Mouse (Mus musculus) limb, embryonic 15.5 days (tissue): ENCODE data around the gene Cyb5d2. TPM values are rescaled to one million over a fixed set of nuclear protein-coding genes. Genes with fewer than 3 reads are reported as not detected.

ENCODE experiments used
- ATAC-seq: fragments of 200-750 bp; cut with Nextera tagmentation; 2 replicates; pipeline ENCODE4 v1.8.0; 2017; ENCODE audit warnings: low read depth, moderate TSS enrichment; ENCODE audit not compliant: insufficient number of reproducible peaks, low FRiP score, low TSS enrichment
- H3K27ac ChIP-seq: fragments of 300-500 bp; sonication (generic); 2 replicates; pipeline ENCODE4 v1.5.1; 2015; ENCODE audit warnings: moderate library complexity, mild to moderate bottlenecking, inconsistent platforms
- H3K27me3 ChIP-seq: fragments of 300-500 bp; sonication (generic); 2 replicates; pipeline ENCODE4 v1.6.1; 2015; ENCODE audit warnings: inconsistent platforms
- H3K36me3 ChIP-seq: fragments of 300-500 bp; sonication (generic); 2 replicates; pipeline ENCODE4 v1.6.1; 2015; ENCODE audit warnings: inconsistent platforms
- H3K4me1 ChIP-seq: fragments of 300-500 bp; sonication (generic); 2 replicates; pipeline ENCODE4 v1.6.1; 2015; ENCODE audit warnings: inconsistent platforms
- H3K4me2 ChIP-seq: fragments of 300-500 bp; sonication (generic); 2 replicates; pipeline ENCODE4 v1.6.1; 2015; ENCODE audit warnings: mild to moderate bottlenecking, inconsistent platforms
- H3K4me3 ChIP-seq: fragments of 300-500 bp; sonication (generic); 2 replicates; pipeline ENCODE4 v1.5.1; 2015; ENCODE audit warnings: mild to moderate bottlenecking, inconsistent platforms
- H3K9ac ChIP-seq: fragments of 300-500 bp; sonication (generic); 2 replicates; pipeline ENCODE4 v1.6.1; 2015; ENCODE audit warnings: inconsistent platforms
- H3K9me3 ChIP-seq: fragments of 300-500 bp; sonication (generic); 2 replicates; pipeline ENCODE4 v1.6.1; 2016; ENCODE audit warnings: inconsistent platforms
- WGBS: fragments of 180-500 bp; shearing (Covaris S2); methylation state at CpG from one replicate; pipeline ENCODE4 v1.1.7; 2015; 5-methylcytosine and 5-hydroxymethylcytosine counted together
- polyA plus RNA-seq: library from polyadenylated mRNA; unstranded; fragments of >200 nt; fragmentation: Nextera tagmentation; extraction: Ambion mirVana; gene quantifications from 2 replicates; pipeline ENCODE4 v1.2.1, GENCODE M21; 2015

Gene Cyb5d2
- polyA plus RNA-seq = 7.6 and 8.2 TPM in 2 replicates

GRCm38 (mm10) chr11:72795455-72796295, at the start of gene Cyb5d2, which contains the start of gene Zzef1:
Gene Cyb5d2, minus strand, starts transcription at chr11:72796142.
Gene Zzef1, plus strand, starts transcription at chr11:72796226.
- H3K9me3 ChIP-seq = no peaks in the 10 kb centered on the region
- H3K4me2 ChIP-seq = peak within 1 kb of the TSS; percentile 76
- H3K4me1 ChIP-seq = peaks cover 12% of the 10 kb centered on the region
- no peaks in the 10 kb centered on the region for H3K27me3 ChIP-seq
- ATAC-seq = peak; percentile 92
- WGBS = under 1% methylated on average over 65 of the region's 69 CpGs
- peak within 1 kb of the TSS; percentile 91 for H3K27ac ChIP-seq
- peak within 1 kb of the TSS; percentile 83 for H3K4me3 ChIP-seq
- no peaks in the 10 kb centered on the region for H3K36me3 ChIP-seq
- H3K9ac ChIP-seq = peak within 1 kb of the TSS; percentile 82

- H3K4me3 ChIP-seq = no peak overlapping the region
- H3K9me3 ChIP-seq = no peaks in the 10 kb centered on the region
- H3K27ac ChIP-seq = no peak overlapping the region
- H3K36me3 ChIP-seq = peaks cover 56% of the 10 kb centered on the region
- H3K4me1 ChIP-seq = no peaks in the 10 kb centered on the region
- no peak overlapping the region for H3K4me2 ChIP-seq
- no peak overlapping the region for H3K9ac ChIP-seq
- WGBS = 93% methylated on average over 2 of the region's 2 CpGs
- H3K27me3 ChIP-seq = no peaks in the 10 kb centered on the region
- no peak for ATAC-seq
Observed at GRCm38 (mm10) chr11:72845526-72845925, 49.6 kb upstream of the Cyb5d2 start.

- H3K27ac ChIP-seq = no peak overlapping the region
- no peak overlapping the region for H3K9ac ChIP-seq
- H3K27me3 ChIP-seq = no peaks in the 10 kb centered on the region
- H3K4me1 ChIP-seq = no peaks in the 10 kb centered on the region
- no peak overlapping the region for H3K4me3 ChIP-seq
- no peak for ATAC-seq
- H3K4me2 ChIP-seq = no peak overlapping the region
- H3K36me3 ChIP-seq = peaks cover 51% of the 10 kb centered on the region
- no peaks in the 10 kb centered on the region for H3K9me3 ChIP-seq
Observed at GRCm38 (mm10) chr11:72843576-72843975, 47.6 kb upstream of the Cyb5d2 start.

DNA sequence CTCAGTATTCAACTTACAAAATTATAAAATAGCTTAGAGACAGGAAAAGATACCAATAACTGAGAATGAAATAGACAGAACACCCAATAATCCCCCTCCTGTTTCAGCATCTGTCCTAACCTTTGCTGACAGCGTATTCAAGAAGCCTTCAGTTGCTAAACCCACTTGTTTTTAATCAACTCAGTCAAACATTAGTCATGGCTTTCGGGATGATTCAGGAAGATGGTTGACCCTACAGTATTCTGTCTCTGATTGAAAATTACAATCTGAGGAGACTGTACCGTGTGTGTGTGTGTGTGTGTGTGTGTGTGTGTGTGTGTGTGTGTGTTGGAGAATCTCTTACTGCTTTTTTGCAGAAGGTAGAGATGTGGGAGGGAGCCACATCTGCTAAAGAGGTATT, 46.8 kb upstream of the Cyb5d2 start:
- ATAC-seq = no peak
- Histone ChIP-seq H3K4me3 (no peak overlapping the region), H3K36me3 (peaks cover 43% of the 10 kb centered on the region), H3K27ac (no peak overlapping the region), H3K4me2 (no peak overlapping the region), H3K4me1 (no peaks in the 10 kb centered on the region), H3K9ac (no peak overlapping the region), H3K9me3 (no peaks in the 10 kb centered on the region), H3K27me3 (no peaks in the 10 kb centered on the region)
- 89% methylated on average over 3 of the region's 3 CpGs for WGBS

GRCm38 (mm10) chr11:72829869-72830268, 33.9 kb upstream of the Cyb5d2 start:
- H3K9me3 ChIP-seq = no peaks in the 10 kb centered on the region
- H3K4me3 ChIP-seq = no peak overlapping the region
- no peaks in the 10 kb centered on the region for H3K27me3 ChIP-seq
- WGBS = 86% methylated on average over 3 of the region's 3 CpGs
- no peak overlapping the region for H3K9ac ChIP-seq
- no peak for ATAC-seq
- H3K4me2 ChIP-seq = no peak overlapping the region
- H3K36me3 ChIP-seq = peaks cover 69% of the 10 kb centered on the region
- H3K4me1 ChIP-seq = no peaks in the 10 kb centered on the region
- no peak overlapping the region for H3K27ac ChIP-seq

GRCm38 (mm10) chr11:72821041-72821440, 25.1 kb upstream of the Cyb5d2 start:
- ATAC-seq = no peak
- no peaks in the 10 kb centered on the region for H3K4me1 ChIP-seq
- H3K4me3 ChIP-seq = no peak overlapping the region
- no peaks in the 10 kb centered on the region for H3K9me3 ChIP-seq
- H3K27me3 ChIP-seq = no peaks in the 10 kb centered on the region
- H3K4me2 ChIP-seq = no peak overlapping the region
- no peak overlapping the region for H3K27ac ChIP-seq
- peaks cover 56% of the 10 kb centered on the region for H3K36me3 ChIP-seq
- WGBS = 86% methylated on average over 7 of the region's 7 CpGs
- H3K9ac ChIP-seq = no peak overlapping the region

GRCm38 (mm10) chr11:72818067-72818466, 22.1 kb upstream of the Cyb5d2 start:
- no peaks in the 10 kb centered on the region for H3K27me3 ChIP-seq

GRCm38 (mm10) chr11:72816859-72817258, 20.9 kb upstream of the Cyb5d2 start:
- no peak overlapping the region for H3K4me2 ChIP-seq
- no peaks in the 10 kb centered on the region for H3K4me1 ChIP-seq
- WGBS = 78% methylated on average over 1 of the region's 1 CpGs
- H3K27ac ChIP-seq = no peak overlapping the region
- no peaks in the 10 kb centered on the region for H3K27me3 ChIP-seq
- no peak for ATAC-seq
- no peaks in the 10 kb centered on the region for H3K9me3 ChIP-seq
- peaks cover 26% of the 10 kb centered on the region for H3K36me3 ChIP-seq
- H3K4me3 ChIP-seq = no peak overlapping the region
- no peak overlapping the region for H3K9ac ChIP-seq

More at GRCm38 (mm10) chr11:72818067-72818466, 22.1 kb upstream of the Cyb5d2 start:
- no peaks in the 10 kb centered on the region for H3K9me3 ChIP-seq
- no peak overlapping the region for H3K9ac ChIP-seq
- WGBS = 89% methylated on average over 7 of the region's 7 CpGs
- no peak overlapping the region for H3K4me2 ChIP-seq
- H3K4me3 ChIP-seq = no peak overlapping the region
- no peaks in the 10 kb centered on the region for H3K4me1 ChIP-seq
- peaks cover 35% of the 10 kb centered on the region for H3K36me3 ChIP-seq
- ATAC-seq = no peak
- H3K27ac ChIP-seq = no peak overlapping the region

DNA sequence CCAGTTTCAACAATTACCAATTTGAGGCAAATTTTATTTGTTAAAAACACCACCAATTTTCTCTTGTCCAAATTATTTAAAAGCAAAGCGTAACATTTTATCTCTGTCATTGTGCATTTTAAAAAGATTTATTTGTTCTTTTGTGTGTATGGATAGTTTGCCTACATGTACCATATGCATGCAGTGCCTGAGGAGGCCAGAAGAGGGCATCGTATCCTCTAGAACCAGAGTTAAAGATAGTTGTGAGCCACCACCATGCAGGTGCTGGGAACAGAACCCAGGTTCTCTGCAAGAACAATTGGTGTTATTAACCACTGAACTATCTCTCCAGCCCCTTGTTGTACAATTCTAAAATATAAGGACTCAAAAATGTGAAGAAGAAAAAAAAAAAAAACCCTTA, 18.2 kb upstream of the Cyb5d2 start:
- H3K9ac ChIP-seq = no peak overlapping the region
- H3K4me2 ChIP-seq = no peak overlapping the region
- H3K9me3 ChIP-seq = no peaks in the 10 kb centered on the region
- peaks cover 8% of the 10 kb centered on the region; the same call in 1 of the 2 replicates for H3K36me3 ChIP-seq
- no peak overlapping the region for H3K27ac ChIP-seq
- H3K4me1 ChIP-seq = no peaks in the 10 kb centered on the region
- H3K4me3 ChIP-seq = no peak overlapping the region
- 76% methylated on average over 2 of the region's 2 CpGs for WGBS
- H3K27me3 ChIP-seq = no peaks in the 10 kb centered on the region
- ATAC-seq = no peak

- ATAC-seq = no peak
- 0 out of 2 replicates have a peak, but pooled peaks cover 3% of the 10 kb centered on the region for H3K36me3 ChIP-seq
- no peak overlapping the region for H3K27ac ChIP-seq
- H3K27me3 ChIP-seq = no peaks in the 10 kb centered on the region
- H3K4me1 ChIP-seq = no peaks in the 10 kb centered on the region
- no peak overlapping the region for H3K4me2 ChIP-seq
- no peak overlapping the region for H3K4me3 ChIP-seq
- 96% methylated on average over 5 of the region's 5 CpGs for WGBS
- H3K9me3 ChIP-seq = no peaks in the 10 kb centered on the region
- H3K9ac ChIP-seq = no peak overlapping the region
Observed at GRCm38 (mm10) chr11:72813687-72814086, 17.7 kb upstream of the Cyb5d2 start.

- H3K27ac ChIP-seq = no peak overlapping the region
- no peaks in the 10 kb centered on the region for H3K36me3 ChIP-seq
- no peaks in the 10 kb centered on the region for H3K9me3 ChIP-seq
- H3K27me3 ChIP-seq = no peaks in the 10 kb centered on the region
- no peak overlapping the region for H3K4me3 ChIP-seq
- no peak overlapping the region for H3K4me2 ChIP-seq
- H3K9ac ChIP-seq = no peak overlapping the region
- ATAC-seq = no peak
- 78% methylated on average over 4 of the region's 4 CpGs for WGBS
- H3K4me1 ChIP-seq = 0 out of 2 replicates have a peak, but pooled peaks cover 2% of the 10 kb centered on the region
Observed at GRCm38 (mm10) chr11:72807992-72808391, 12.1 kb upstream of the Cyb5d2 start.

- no peak overlapping the region for H3K27ac ChIP-seq
- H3K27me3 ChIP-seq = no peaks in the 10 kb centered on the region
- H3K4me1 ChIP-seq = 0 out of 2 replicates have a peak, but pooled peaks cover 5% of the 10 kb centered on the region
- no peak for ATAC-seq
- H3K4me3 ChIP-seq = no peak overlapping the region
- no peaks in the 10 kb centered on the region for H3K36me3 ChIP-seq
- 72% methylated on average over 2 of the region's 2 CpGs for WGBS
- no peak overlapping the region for H3K4me2 ChIP-seq
- H3K9me3 ChIP-seq = no peaks in the 10 kb centered on the region
- no peak overlapping the region for H3K9ac ChIP-seq
Observed at GRCm38 (mm10) chr11:72806556-72806955, 10.6 kb upstream of the Cyb5d2 start.
